Mouse (Mus musculus): ENCODE measurements around the gene Tsx. TPM values are rescaled to one million over a fixed set of nuclear protein-coding genes. Genes with fewer than 3 reads are reported as not detected.
A peak's percentile ranks its signal among the peaks of the same experiment; 100 is the strongest.

Tsx gene
- polyA plus RNA-seq, 2 experiments: 0.07 TPM; not detected in 1

- Histone ChIP-seq H3K36me3 (replicated peaks; ENCODE audit: control insufficient read depth, insufficient read depth, low read depth) (no peaks in the 10 kb centered on the region), H3K27ac (no peak within 1 kb of the TSS), H3K9me3 (ENCODE audit: control insufficient read depth, low read length) (no peaks in the 10 kb centered on the region), H3K27me3 (ENCODE audit: control insufficient read depth, insufficient read depth, low read length) (no peaks in the 10 kb centered on the region), H3K4me1 (replicated peaks; ENCODE audit: control insufficient read depth in 2 of 2, insufficient read depth in 2 of 2, low read length in 1 of 2) (no peaks in the 10 kb centered on the region), H3K4me3 (ENCODE audit: insufficient read depth in 1 of 2, low read depth in 2 of 2, low read length in 2 of 2) (no peak within 1 kb of the TSS), H3K4me2 (ENCODE audit: low read depth) (no peak within 1 kb of the TSS), H3K9ac (replicated peaks) (no peak within 1 kb of the TSS)
- TF ChIP-seq CTCF (IDR thresholded peaks at IDR 0.05; ENCODE audit: low read depth): no peak
- TF ChIP-seq EP300 (IDR thresholded peaks at IDR 0.05; ENCODE audit: low read depth): no peak
- ATAC-seq (ENCODE audit: insufficient read depth): no peak
- 62% methylated on average over 2 of the region's 2 CpGs for WGBS (ENCODE audit: insufficient replicate concordance)
- DNase-seq (ENCODE audit: low read depth in 3 of 3, low spot score in 3 of 3): no peak
Measured at GRCm38 (mm10) chrX:103421710-103422109, 7.4 kb downstream of the Tsx start, which contains the start of gene Gm26992. Gm26992 (plus strand) TSS chrX:103422010.

DNA sequence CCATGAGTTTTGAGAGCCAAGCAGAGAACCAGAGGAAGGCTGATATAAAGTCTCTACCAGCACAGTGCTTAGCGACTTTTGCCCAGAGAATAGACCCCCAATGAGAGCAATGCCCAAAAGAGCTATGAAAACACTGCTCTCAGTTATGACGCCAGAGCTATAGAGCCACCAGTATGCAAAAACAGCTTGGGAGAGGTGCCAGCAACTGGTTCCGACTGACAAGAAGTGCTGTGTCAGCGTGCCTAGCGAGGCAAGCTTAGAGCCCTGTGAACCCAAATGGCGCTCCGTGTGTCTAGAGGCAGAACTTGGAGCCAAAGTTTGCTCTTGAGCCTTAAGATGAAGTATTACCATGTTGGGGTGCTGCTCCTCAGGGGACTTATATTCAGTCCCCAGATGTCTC lies 13.4 kb downstream of the Tsx start:
- Histone ChIP-seq H3K9me3 (ENCODE audit: control insufficient read depth, low read length) (no peaks in the 10 kb centered on the region), H3K4me1 (replicated peaks; ENCODE audit: control insufficient read depth in 2 of 2, insufficient read depth in 2 of 2, low read length in 1 of 2) (no peaks in the 10 kb centered on the region), H3K4me2 (ENCODE audit: low read depth) (no peak overlapping the region), H3K27ac (no peak overlapping the region), H3K36me3 (replicated peaks; ENCODE audit: control insufficient read depth, insufficient read depth, low read depth) (no peaks in the 10 kb centered on the region), H3K27me3 (ENCODE audit: control insufficient read depth, insufficient read depth, low read length) (no peaks in the 10 kb centered on the region), H3K9ac (replicated peaks) (no peak overlapping the region), H3K4me3 (ENCODE audit: insufficient read depth in 1 of 2, low read depth in 2 of 2, low read length in 2 of 2) (no peak overlapping the region)
- TF ChIP-seq EP300 (IDR thresholded peaks at IDR 0.05; ENCODE audit: low read depth): no peak
- no peak for TF ChIP-seq CTCF (IDR thresholded peaks at IDR 0.05; ENCODE audit: low read depth)
- no peak for ATAC-seq (ENCODE audit: insufficient read depth)
- 55% methylated on average over 7 of the region's 7 CpGs for WGBS (ENCODE audit: insufficient replicate concordance)
- DNase-seq (ENCODE audit: low read depth in 3 of 3, low spot score in 3 of 3): no peak

DNA sequence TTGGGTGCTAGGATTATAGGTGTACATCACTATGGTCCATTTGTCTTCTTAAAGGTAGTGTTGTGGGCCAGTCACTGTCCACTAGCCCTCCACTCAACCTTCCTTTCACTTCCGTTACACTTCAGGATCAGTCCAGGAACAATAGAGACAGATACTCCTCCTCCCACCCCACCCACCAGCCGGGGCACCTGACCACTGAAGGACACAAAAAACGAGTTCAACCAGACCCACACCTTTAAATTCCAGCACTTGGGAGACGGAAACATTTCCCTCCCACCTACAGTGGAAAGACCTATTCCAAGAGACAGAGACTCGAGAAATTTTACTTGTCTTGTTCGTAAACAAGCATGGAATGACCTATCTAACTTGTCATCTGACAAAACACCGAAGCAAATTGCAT lies 18.0 kb downstream of the Tsx start:
- H3K27me3 ChIP-seq (ENCODE audit: control insufficient read depth, insufficient read depth, low read length): no peaks in the 10 kb centered on the region
- ATAC-seq (ENCODE audit: insufficient read depth) (no peak), DNase-seq (ENCODE audit: low read depth in 3 of 3, low spot score in 3 of 3) (no peak)
- no peak overlapping the region for H3K9ac ChIP-seq (replicated peaks)
- H3K27ac ChIP-seq: no peak overlapping the region
- H3K9me3 ChIP-seq (ENCODE audit: control insufficient read depth, low read length): no peaks in the 10 kb centered on the region
- H3K4me1 ChIP-seq (replicated peaks; ENCODE audit: control insufficient read depth in 2 of 2, insufficient read depth in 2 of 2, low read length in 1 of 2): no peaks in the 10 kb centered on the region
- H3K4me2 ChIP-seq (ENCODE audit: low read depth): no peak overlapping the region
- no peaks in the 10 kb centered on the region for H3K36me3 ChIP-seq (replicated peaks; ENCODE audit: control insufficient read depth, insufficient read depth, low read depth)
- 52% methylated on average over 7 of the region's 7 CpGs for WGBS (ENCODE audit: insufficient replicate concordance)
- no peak overlapping the region for H3K4me3 ChIP-seq (ENCODE audit: insufficient read depth in 1 of 2, low read depth in 2 of 2, low read length in 2 of 2)
- TF ChIP-seq EP300 (IDR thresholded peaks at IDR 0.05; ENCODE audit: low read depth) (no peak), CTCF (IDR thresholded peaks at IDR 0.05; ENCODE audit: low read depth) (no peak)

DNA sequence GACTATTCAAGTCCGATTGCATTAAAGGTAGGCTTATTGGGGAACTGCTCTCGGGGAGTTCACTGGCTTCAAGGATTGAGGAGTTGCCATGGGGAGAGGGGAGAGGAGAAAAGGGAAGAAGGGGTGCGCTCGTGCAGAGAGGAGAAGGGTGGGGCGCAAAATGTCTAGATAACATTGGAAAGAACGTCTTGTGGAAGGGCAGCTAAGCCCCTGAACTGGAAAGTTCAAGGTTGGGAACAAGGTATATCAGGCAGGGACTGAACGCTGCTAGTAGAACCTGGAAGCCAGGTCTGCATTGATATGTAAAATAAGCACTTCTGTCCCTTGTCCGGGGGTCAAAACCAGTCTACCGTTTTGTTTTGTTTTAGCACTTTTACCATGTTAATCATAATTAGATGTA lies 23.8 kb downstream of the Tsx start:
- 9% methylated on average over 9 of the region's 9 CpGs for whole genome bisulfite sequencing (ENCODE audit: insufficient replicate concordance)
- no peak overlapping the region for H3K4me2 ChIP-seq (ENCODE audit: low read depth)
- no peak overlapping the region for H3K27ac ChIP-seq
- no peaks in the 10 kb centered on the region for H3K36me3 ChIP-seq (replicated peaks; ENCODE audit: control insufficient read depth, insufficient read depth, low read depth)
- H3K4me1 ChIP-seq (replicated peaks; ENCODE audit: control insufficient read depth in 2 of 2, insufficient read depth in 2 of 2, low read length in 1 of 2): no peaks in the 10 kb centered on the region
- H3K9me3 ChIP-seq (ENCODE audit: control insufficient read depth, low read length): no peaks in the 10 kb centered on the region
- DNase-seq (ENCODE audit: low read depth in 3 of 3, low spot score in 3 of 3) (no peak), ATAC-seq (ENCODE audit: insufficient read depth) (no peak)
- no peak overlapping the region for H3K9ac ChIP-seq (replicated peaks)
- H3K27me3 ChIP-seq (ENCODE audit: control insufficient read depth, insufficient read depth, low read length): peaks cover 6% of the 10 kb centered on the region; the same call in 1 of the 2 replicates
- TF ChIP-seq CTCF (IDR thresholded peaks at IDR 0.05; ENCODE audit: low read depth) (no peak), EP300 (IDR thresholded peaks at IDR 0.05; ENCODE audit: low read depth) (no peak)
- no peak overlapping the region for H3K4me3 ChIP-seq (ENCODE audit: insufficient read depth in 1 of 2, low read depth in 2 of 2, low read length in 2 of 2)

GRCm38 (mm10) chrX:103440803-103441202 lies 26.5 kb downstream of the Tsx start:
- no peak overlapping the region for H3K9ac ChIP-seq (replicated peaks)
- H3K36me3 ChIP-seq (replicated peaks; ENCODE audit: control insufficient read depth, insufficient read depth, low read depth): no peaks in the 10 kb centered on the region
- no peak overlapping the region for H3K4me3 ChIP-seq (ENCODE audit: insufficient read depth in 1 of 2, low read depth in 2 of 2, low read length in 2 of 2)
- peaks cover 6% of the 10 kb centered on the region; the same call in 1 of the 2 replicates for H3K27me3 ChIP-seq (ENCODE audit: control insufficient read depth, insufficient read depth, low read length)
- H3K4me2 ChIP-seq (ENCODE audit: low read depth): no peak overlapping the region
- WGBS (ENCODE audit: insufficient replicate concordance): 0% methylated on average over 1 of the region's 1 CpGs
- no peaks in the 10 kb centered on the region for H3K9me3 ChIP-seq (ENCODE audit: control insufficient read depth, low read length)
- ATAC-seq (ENCODE audit: insufficient read depth) (no peak), DNase-seq (ENCODE audit: low read depth in 3 of 3, low spot score in 3 of 3) (peak; percentile 20 to 33 (median 26))
- TF ChIP-seq EP300 (IDR thresholded peaks at IDR 0.05; ENCODE audit: low read depth) (no peak), CTCF (IDR thresholded peaks at IDR 0.05; ENCODE audit: low read depth) (peak; percentile 58)
- H3K4me1 ChIP-seq (replicated peaks; ENCODE audit: control insufficient read depth in 2 of 2, insufficient read depth in 2 of 2, low read length in 1 of 2): no peaks in the 10 kb centered on the region
- H3K27ac ChIP-seq: no peak overlapping the region
